Mouse (Mus musculus) intestine, embryonic 14.5 days (tissue): ENCODE data around the gene Nrg3. TPM values are rescaled to one million over a fixed set of nuclear protein-coding genes. Genes with fewer than 3 reads are reported as not detected.

Experiments
- ATAC-seq: fragments of 200-750 bp; cut with Nextera tagmentation; replicated peaks from 2 replicates; pipeline ENCODE4 v1.8.0; 2017; ENCODE audit warnings: low read depth, moderate number of reproducible peaks, moderate TSS enrichment, moderate library complexity; ENCODE audit not compliant: low FRiP score, low TSS enrichment
- DNase-seq: peaks from one replicate; pipeline ENCODE4 v3.0.0-alpha.2; 2018; ENCODE audit warnings: low spot score
- H3K27ac ChIP-seq: fragments of 300-500 bp; sonication (generic); 2 replicates; pipeline ENCODE4 v1.5.1; 2014; ENCODE audit warnings: low read depth, mild to moderate bottlenecking, control low read depth
- H3K27me3 ChIP-seq: fragments of 300-500 bp; sonication (generic); replicated peaks from 2 replicates; pipeline ENCODE4 v1.6.1; 2014; ENCODE audit warnings: low read length, control low read depth; ENCODE audit not compliant: control insufficient read depth, insufficient read depth
- H3K36me3 ChIP-seq: fragments of 300-500 bp; sonication (generic); 2 replicates; pipeline ENCODE4 v1.6.1; 2014; ENCODE audit warnings: low read length, control low read depth; ENCODE audit not compliant: control insufficient read depth, insufficient read depth
- H3K4me1 ChIP-seq: fragments of 300-500 bp; sonication (generic); replicated peaks from 2 replicates; pipeline ENCODE4 v1.6.1; 2014; ENCODE audit warnings: low read length, control low read depth, mixed read lengths; ENCODE audit not compliant: control insufficient read depth, insufficient read depth
- H3K4me2 ChIP-seq: fragments of 300-500 bp; sonication (generic); 2 replicates; pipeline ENCODE4 v1.6.1; 2014; ENCODE audit warnings: low read length
- H3K4me3 ChIP-seq: fragments of 300-500 bp; sonication (generic); 2 replicates; pipeline ENCODE4 v1.5.1; 2014; ENCODE audit warnings: low read depth, low read length, control low read depth, mixed read lengths
- H3K9ac ChIP-seq: fragments of 300-500 bp; sonication (generic); 2 replicates; pipeline ENCODE4 v1.6.1; 2014; ENCODE audit warnings: mild to moderate bottlenecking, low read length
- H3K9me3 ChIP-seq: fragments of 300-500 bp; sonication (generic); 2 replicates; pipeline ENCODE4 v1.6.1; 2016; ENCODE audit warnings: low read length, control low read depth; ENCODE audit not compliant: control insufficient read depth
- WGBS: fragments of 180-500 bp; shearing (Covaris S2); extraction: QIAGEN DNeasy Blood & Tissue Kit; methylation state at CpG from one replicate; pipeline ENCODE4 v1.1.7; 2014; 5-methylcytosine and 5-hydroxymethylcytosine counted together
- polyA plus RNA-seq: library from polyadenylated mRNA; unstranded; fragments of >200 nt; fragmentation: Nextera tagmentation; extraction: Ambion mirVana; gene quantifications from 2 replicates; pipeline ENCODE4 v1.2.1, GENCODE M21; 2014

Gene Nrg3
- polyA plus RNA-seq, 1 experiment from 2014 or later = 0.88 TPM

DNA sequence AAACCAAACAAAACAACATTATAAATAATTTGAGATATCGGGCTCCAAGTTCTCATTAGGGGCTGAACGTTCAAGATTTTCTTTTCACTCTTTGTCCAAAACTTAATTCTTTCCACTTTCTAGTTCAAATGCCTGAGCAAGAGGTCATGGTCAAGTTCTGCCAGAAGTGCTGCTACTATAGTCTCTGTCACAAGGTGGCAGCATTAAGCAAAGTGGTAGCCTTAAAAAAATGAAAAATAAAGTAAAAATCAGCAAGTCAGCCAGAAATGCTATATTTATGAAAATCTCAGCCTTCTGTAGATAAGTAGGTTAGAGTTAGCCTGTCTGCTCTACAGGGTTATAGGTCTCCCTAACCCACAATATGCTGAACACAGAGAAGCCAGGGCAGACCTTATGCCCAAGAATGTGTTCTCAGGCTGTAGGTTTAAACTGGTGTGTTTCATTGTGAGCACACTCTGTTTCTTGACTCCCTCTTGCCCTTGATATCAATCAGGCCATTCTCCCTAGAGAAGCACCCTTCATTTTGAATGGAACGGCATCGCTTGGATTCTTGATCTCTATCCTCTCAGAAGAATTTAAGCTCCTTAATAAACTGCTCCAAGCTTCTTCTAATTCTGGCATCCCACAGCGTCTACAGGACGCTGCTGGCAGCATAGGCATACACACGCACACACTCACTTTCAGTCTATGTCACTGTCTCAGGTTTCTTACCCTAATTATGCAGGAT, 480.9 kb downstream of the Nrg3 start:
- Histone ChIP-seq H3K36me3 (no peaks in the 10 kb centered on the region), H3K27me3 (no peaks in the 10 kb centered on the region), H3K9me3 (no peaks in the 10 kb centered on the region), H3K27ac (no peak overlapping the region), H3K4me2 (no peak overlapping the region), H3K4me1 (no peaks in the 10 kb centered on the region), H3K4me3 (no peak overlapping the region), H3K9ac (no peak overlapping the region)
- ATAC-seq = no peak
- 80% methylated on average over 7 of the region's 7 CpGs for WGBS
- DNase-seq = no peak

DNA sequence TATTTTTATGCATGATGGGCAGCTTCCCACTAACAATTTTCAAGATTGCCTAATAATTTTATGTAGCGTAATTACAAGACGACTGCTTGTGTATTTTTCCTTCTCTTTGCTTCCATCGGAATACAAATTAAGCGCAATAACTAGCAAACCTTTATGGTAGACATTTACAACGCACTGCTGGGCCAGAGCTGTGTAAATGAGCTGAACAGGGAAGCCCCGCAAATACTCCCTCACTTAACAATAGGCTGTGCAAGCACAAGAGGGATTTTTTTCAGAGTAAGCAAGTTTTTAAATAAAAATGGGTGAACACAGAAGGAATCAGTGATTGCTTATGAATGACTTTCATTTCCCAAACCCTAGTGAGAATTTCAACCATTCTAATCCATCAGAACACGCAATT, 513.5 kb downstream of the Nrg3 start:
- 80% methylated on average over 7 of the region's 7 CpGs for WGBS
- no peak for ATAC-seq

GRCm38 (mm10) chr14:38937481-38937880, 535.4 kb downstream of the Nrg3 start:
- no peaks in the 10 kb centered on the region for H3K27me3 ChIP-seq
- H3K36me3 ChIP-seq = no peaks in the 10 kb centered on the region
- no peak overlapping the region for H3K4me2 ChIP-seq
- ATAC-seq (no peak), DNase-seq (no peak)
- H3K4me1 ChIP-seq = no peaks in the 10 kb centered on the region
- H3K9ac ChIP-seq = no peak overlapping the region
- no peak overlapping the region for H3K27ac ChIP-seq
- no peak overlapping the region for H3K4me3 ChIP-seq
- 68% methylated on average over 1 of the region's 1 CpGs for WGBS
- no peaks in the 10 kb centered on the region for H3K9me3 ChIP-seq

More for the DNA sequence above, 513.5 kb downstream of the Nrg3 start:
- H3K27me3 ChIP-seq = no peaks in the 10 kb centered on the region
- no peaks in the 10 kb centered on the region for H3K4me1 ChIP-seq
- DNase-seq = no peak
- H3K36me3 ChIP-seq = no peaks in the 10 kb centered on the region
- no peak overlapping the region for H3K27ac ChIP-seq
- H3K9ac ChIP-seq = no peak overlapping the region
- no peak overlapping the region for H3K4me3 ChIP-seq
- no peaks in the 10 kb centered on the region for H3K9me3 ChIP-seq
- no peak overlapping the region for H3K4me2 ChIP-seq

DNA sequence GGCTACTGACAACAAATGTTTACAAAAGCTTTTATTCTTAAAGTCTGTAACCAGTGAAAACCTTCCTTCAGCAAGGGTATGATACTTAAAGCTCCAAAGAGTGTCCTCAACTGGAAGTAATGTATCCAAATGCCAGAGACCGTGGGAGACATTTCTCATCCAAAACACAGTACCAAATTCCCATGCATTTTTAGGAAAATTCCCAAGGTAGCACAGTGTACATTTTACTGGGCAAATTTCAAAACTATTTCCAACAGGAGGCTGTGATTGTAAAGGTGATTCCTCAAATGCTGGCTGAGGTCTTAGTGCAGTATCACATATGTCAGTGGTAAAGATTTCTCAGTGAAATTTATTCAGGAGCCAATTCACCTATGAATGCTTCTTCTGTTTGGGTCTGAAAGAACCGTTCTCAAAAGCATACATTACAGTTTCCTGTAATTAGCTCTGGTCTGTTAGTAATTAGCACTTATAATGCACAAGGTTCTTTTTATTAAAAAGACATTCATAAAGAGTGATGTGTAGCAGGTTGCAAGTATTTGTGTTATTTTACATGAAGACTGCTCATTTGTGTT, 536.3 kb downstream of the Nrg3 start:
- H3K4me1 ChIP-seq = no peaks in the 10 kb centered on the region
- no peak overlapping the region for H3K4me3 ChIP-seq
- 79% methylated on average over 2 of the region's 2 CpGs for WGBS
- H3K27ac ChIP-seq = no peak overlapping the region
- H3K27me3 ChIP-seq = no peaks in the 10 kb centered on the region
- H3K9ac ChIP-seq = no peak overlapping the region
- no peak for ATAC-seq
- no peak overlapping the region for H3K4me2 ChIP-seq
- no peaks in the 10 kb centered on the region for H3K9me3 ChIP-seq
- H3K36me3 ChIP-seq = no peaks in the 10 kb centered on the region
- no peak for DNase-seq

DNA sequence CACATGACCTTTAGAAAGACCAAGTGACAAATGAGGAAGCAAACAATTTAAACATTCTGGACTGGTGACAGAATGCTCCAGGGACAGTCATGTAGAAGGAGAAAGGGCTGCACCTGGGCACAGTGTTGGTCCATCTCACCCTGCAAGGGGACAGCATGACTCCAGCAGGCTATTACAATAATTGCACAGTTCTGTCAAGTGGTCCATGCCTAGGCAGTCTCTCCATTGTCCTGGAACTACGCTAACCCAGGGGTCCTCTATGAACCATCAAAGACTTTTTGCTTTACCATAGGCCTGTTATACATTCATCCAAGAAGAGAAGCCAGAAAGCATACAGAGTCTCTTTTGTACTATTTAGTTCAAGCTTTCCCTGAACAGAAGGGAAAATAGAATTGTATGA, 549.2 kb downstream of the Nrg3 start:
- Histone ChIP-seq H3K9me3 (no peaks in the 10 kb centered on the region), H3K4me1 (no peaks in the 10 kb centered on the region), H3K36me3 (no peaks in the 10 kb centered on the region), H3K27me3 (no peaks in the 10 kb centered on the region), H3K9ac (no peak overlapping the region), H3K27ac (no peak overlapping the region), H3K4me2 (no peak overlapping the region), H3K4me3 (no peak overlapping the region)
- WGBS = 82% methylated on average over 1 of the region's 1 CpGs
- no peak for DNase-seq
- ATAC-seq = no peak

DNA sequence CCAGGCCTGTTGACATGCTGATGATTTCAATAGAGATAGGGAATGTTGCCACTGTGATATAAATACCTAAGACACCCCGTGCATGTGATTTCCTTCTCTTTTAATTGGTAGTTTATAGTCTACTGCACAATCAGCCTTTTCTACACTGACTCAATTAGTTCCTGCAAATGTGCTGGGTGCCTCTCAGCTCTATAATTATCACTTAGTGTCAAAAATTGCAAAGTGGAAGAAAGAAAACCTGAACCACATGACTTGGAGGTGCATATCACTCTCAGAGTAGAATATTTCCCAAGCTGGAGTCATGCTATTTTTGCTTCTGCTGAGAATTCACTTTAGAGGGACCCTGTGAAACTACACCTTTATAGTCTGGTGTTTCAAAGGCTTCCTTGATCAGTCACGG, 552.1 kb downstream of the Nrg3 start:
- Histone ChIP-seq H3K27me3 (no peaks in the 10 kb centered on the region), H3K4me2 (no peak overlapping the region), H3K4me1 (no peaks in the 10 kb centered on the region), H3K36me3 (no peaks in the 10 kb centered on the region), H3K9ac (no peak overlapping the region), H3K27ac (no peak overlapping the region), H3K4me3 (no peak overlapping the region), H3K9me3 (no peaks in the 10 kb centered on the region)
- WGBS = 82% methylated on average over 2 of the region's 2 CpGs
- no peak for ATAC-seq
- no peak for DNase-seq

- 63% methylated on average over 2 of the region's 2 CpGs for WGBS
- H3K4me1 ChIP-seq = no peaks in the 10 kb centered on the region
- ATAC-seq = no peak
- no peak overlapping the region for H3K4me3 ChIP-seq
- no peak overlapping the region for H3K27ac ChIP-seq
- H3K27me3 ChIP-seq = no peaks in the 10 kb centered on the region
- H3K36me3 ChIP-seq = no peaks in the 10 kb centered on the region
- no peak for DNase-seq
- H3K9me3 ChIP-seq = no peaks in the 10 kb centered on the region
- no peak overlapping the region for H3K4me2 ChIP-seq
- no peak overlapping the region for H3K9ac ChIP-seq
Observed at GRCm38 (mm10) chr14:38870591-38870990, 602.3 kb downstream of the Nrg3 start.

- Histone ChIP-seq H3K9me3 (no peaks in the 10 kb centered on the region), H3K27ac (no peak overlapping the region), H3K27me3 (no peaks in the 10 kb centered on the region), H3K4me1 (no peaks in the 10 kb centered on the region), H3K4me2 (no peak overlapping the region), H3K9ac (no peak overlapping the region), H3K36me3 (no peaks in the 10 kb centered on the region), H3K4me3 (no peak overlapping the region)
- WGBS = 86% methylated on average over 1 of the region's 1 CpGs
- ATAC-seq = no peak
- no peak for DNase-seq
Observed at GRCm38 (mm10) chr14:38847566-38847965, 625.3 kb downstream of the Nrg3 start.

DNA sequence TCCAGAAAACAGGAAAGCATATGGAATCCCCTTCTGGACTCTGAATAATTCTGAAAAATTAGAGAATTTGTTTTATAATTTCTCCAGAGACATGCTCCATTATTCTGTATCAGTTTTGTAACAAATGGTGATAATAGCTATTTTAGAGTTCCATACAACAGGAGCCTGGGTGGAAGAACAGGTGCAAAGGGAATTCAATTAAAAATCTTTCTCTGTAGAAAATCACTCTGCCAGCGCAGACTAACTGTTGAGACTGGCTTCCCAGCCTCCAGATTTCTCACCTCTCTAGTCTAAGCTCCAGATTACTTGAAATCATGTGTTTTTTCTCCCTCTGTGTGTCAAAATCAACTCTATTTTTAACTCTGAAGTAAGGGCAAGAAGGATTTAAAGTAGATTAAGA, 625.8 kb downstream of the Nrg3 start:
- no peak for DNase-seq
- Histone ChIP-seq H3K4me1 (no peaks in the 10 kb centered on the region), H3K27me3 (no peaks in the 10 kb centered on the region), H3K27ac (no peak overlapping the region), H3K9ac (no peak overlapping the region), H3K4me3 (no peak overlapping the region), H3K36me3 (no peaks in the 10 kb centered on the region), H3K4me2 (no peak overlapping the region), H3K9me3 (no peaks in the 10 kb centered on the region)
- ATAC-seq = no peak
- WGBS = 91% methylated on average over 1 of the region's 1 CpGs
